Mouse (Mus musculus) mouse trophoblast stem cell (cell line): ENCODE data around the gene Htr2c.

Experiments
- in situ Hi-C, 2 experiments: fragments of 300-500 bp; cut with MseI, MboI; formaldehyde crosslinking; loops; 2 replicates in 1 of 2; 3 replicates in 1 of 2; pipeline ENCODE4 v1.15.1; 2025

The Htr2c gene

GRCm38 (mm10) chrX:146962258-146962913 lies at the start of gene Htr2c:
Htr2c (plus strand) TSS chrX:146962513.
- in situ Hi-C loops: no loop called here

- in situ Hi-C loops: no loop called here
Observed at GRCm38 (mm10) chrX:146928251-146928650, 34.1 kb upstream of the Htr2c start.

GRCm38 (mm10) chrX:146936332-146936731 lies 26.0 kb upstream of the Htr2c start:
- in situ Hi-C loops: no loop called here

GRCm38 (mm10) chrX:146946216-146946886 lies 16.0 kb upstream of the Htr2c start:
- in situ Hi-C loops: no loop called here

- in situ Hi-C loops: no loop called here
Observed at GRCm38 (mm10) chrX:146946996-146947395, 15.3 kb upstream of the Htr2c start.

- in situ Hi-C loops: no loop called here
Observed at GRCm38 (mm10) chrX:146958608-146959007, 3.7 kb upstream of the Htr2c start.

GRCm38 (mm10) chrX:146959960-146960359 lies 2.4 kb upstream of the Htr2c start:
- in situ Hi-C loops: no loop called here

- in situ Hi-C loops: no loop called here
Observed at GRCm38 (mm10) chrX:146962914-146963547, 718 bp downstream of the Htr2c start.

- in situ Hi-C loops: no loop called here
Observed at GRCm38 (mm10) chrX:146979931-146980330, 17.6 kb downstream of the Htr2c start.

- in situ Hi-C loops: loop anchor here in 1 of 2 experiments (25.0 kb wide), 1 partner anchor 432 kb away; no protein-coding TSS in a partner anchor
Observed at GRCm38 (mm10) chrX:147055730-147056129, 93.4 kb downstream of the Htr2c start.

- in situ Hi-C loops: loop anchor here in 1 of 2 experiments (25.0 kb wide), 1 partner anchor 416 kb away; no protein-coding TSS in a partner anchor
Observed at GRCm38 (mm10) chrX:147071622-147072021, 109.3 kb downstream of the Htr2c start.

- in situ Hi-C loops: no loop called here
Observed at GRCm38 (mm10) chrX:147119155-147119554, 156.8 kb downstream of the Htr2c start.

- in situ Hi-C loops: no loop called here
Observed at GRCm38 (mm10) chrX:147215251-147215650, 252.9 kb downstream of the Htr2c start.

- in situ Hi-C loops: no loop called here
Observed at GRCm38 (mm10) chrX:147217382-147218013, 255.2 kb downstream of the Htr2c start.

GRCm38 (mm10) chrX:147238806-147239542 lies 276.7 kb downstream of the Htr2c start:
- in situ Hi-C loops: no loop called here
